Mouse (Mus musculus): ENCODE measurements at regions not wholly inside any gene's neighbourhood (a gene's known extent, or its start where the extent isn't known, plus 50 kb on each side); places are given as distances from the start of the nearest gene placed in this dataset.
"Not testable (repeated sequence)": the region's sequence is repeated elsewhere in the genome, so short reads cannot be mapped to it uniquely, and the experiment has no call there.

DNA sequence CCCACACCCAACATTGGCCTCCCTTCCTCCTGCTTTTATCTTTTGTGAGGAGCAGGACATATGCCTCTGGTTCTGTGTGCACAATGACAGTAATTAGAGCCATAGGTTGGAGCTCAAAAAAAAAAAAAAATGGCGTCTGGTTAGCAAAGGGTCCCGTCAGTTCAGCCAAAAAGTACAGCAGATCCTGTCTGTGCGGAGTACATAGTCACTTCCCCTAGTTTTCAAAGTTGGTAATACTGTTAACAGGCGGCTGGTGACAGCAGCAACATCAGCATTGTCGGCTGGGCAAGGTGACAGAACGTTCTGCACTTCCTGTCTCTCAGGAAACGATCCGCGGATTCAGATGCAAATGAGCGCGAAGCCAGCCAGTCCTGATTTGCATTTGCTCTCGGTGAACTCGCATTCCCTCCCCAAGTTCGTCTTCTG is 642.4 kb upstream of the Gm19410 start:
- DNase-seq (ENCODE audit: low spot score in 2 of 2): peak in 1 of 2 experiments; percentile 32

DNA sequence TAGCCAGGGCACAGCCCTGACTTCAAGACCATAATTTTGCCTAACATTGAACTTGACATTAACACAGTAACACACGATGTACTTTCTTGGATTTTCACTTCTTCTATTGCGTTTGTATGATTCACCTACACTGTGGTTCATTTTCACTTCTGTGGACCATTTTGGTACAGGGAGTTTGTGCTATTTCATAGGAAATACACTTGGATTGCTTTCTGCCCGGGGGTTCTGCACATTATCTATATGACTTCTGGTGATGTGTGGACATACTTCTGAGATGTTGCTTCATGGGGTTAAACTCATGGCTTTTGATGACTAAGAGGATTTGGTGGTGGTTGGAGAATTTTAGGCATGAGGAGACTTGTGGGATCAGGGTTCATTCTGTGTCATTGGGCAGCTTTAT is 640.4 kb upstream of the Gm19410 start:
- no peak for DNase-seq (ENCODE audit: low spot score in 2 of 2)

DNA sequence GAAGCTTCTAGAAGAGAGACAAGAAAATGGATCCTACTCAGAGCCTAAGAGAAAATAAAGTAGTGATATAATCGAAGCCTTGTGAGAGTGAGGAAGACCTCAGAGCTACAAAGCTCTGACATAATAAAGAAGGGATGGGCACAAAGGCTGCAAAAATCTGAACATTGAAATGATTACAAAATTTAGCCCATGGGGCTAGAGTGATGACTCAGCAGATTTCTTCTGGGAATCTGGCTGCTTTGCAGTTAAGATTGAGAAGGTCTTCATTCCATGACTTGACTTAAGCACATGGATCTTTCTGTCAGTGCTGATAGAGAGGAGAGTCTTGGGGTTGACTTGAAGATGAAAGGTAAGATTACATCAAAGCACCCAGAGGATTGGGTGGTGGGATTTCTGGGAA is 633.3 kb upstream of the Gm19410 start:
- no peak for DNase-seq (ENCODE audit: low spot score in 2 of 2)

DNA sequence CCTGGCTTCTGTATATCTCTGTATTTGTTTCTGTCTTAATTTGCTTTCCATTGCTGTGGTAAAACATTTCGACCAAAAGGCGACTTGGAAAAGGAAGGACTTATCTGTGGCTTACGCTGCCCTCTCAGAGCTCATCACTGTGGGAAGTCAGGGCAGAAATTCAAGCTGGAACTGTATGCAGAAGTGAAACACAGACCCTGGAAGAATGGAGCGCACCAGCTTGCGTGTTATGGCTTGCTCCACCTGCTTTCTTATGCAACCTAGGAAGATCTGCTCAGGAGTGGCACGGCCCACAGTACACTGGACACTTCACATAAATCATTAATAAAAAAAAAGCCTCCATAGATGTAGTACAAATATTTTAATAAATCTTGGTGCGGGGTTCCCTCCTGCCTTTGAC is 630.0 kb upstream of the Gm19410 start:
- DNase-seq (ENCODE audit: low spot score in 2 of 2): no peak

DNA sequence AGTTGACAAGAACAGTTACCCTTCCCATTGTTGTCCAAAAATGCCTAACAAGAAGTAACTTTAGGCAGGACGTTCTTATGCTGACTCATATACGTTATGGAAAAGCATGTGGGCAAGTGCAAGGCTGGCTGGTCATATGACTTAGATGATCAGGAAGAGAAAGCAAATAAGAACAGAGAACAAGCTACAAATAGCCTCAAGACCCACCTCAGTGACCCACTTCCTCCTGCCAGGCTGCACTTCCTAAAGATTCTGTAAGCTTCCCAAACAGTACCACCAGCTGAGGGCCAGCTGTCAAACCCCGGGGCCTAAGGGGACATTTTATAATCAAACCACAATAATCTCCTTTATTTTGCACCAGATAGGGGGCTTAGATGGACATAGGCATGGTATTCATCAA is 628.9 kb upstream of the Gm19410 start:
- DNase-seq (ENCODE audit: low spot score in 2 of 2): no peak

DNA sequence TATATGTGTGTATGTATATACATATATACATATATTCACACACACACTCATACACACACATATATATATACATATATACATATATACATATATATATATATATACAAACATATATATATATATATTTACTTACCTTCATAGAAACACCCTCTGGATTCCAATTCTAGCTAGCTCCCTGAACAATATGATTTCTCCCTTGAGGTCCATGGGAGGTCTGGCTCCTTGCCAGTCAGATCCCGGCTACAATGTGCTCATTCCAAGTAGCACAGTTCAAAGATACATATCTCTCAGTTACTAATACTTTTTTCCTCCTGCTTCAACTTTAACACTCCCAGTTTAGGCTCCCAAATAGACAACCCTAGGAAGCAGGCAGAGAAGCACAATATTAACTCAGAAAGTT is 624.8 kb upstream of the Gm19410 start:
- DNase-seq (ENCODE audit: low spot score in 2 of 2): no peak

DNA sequence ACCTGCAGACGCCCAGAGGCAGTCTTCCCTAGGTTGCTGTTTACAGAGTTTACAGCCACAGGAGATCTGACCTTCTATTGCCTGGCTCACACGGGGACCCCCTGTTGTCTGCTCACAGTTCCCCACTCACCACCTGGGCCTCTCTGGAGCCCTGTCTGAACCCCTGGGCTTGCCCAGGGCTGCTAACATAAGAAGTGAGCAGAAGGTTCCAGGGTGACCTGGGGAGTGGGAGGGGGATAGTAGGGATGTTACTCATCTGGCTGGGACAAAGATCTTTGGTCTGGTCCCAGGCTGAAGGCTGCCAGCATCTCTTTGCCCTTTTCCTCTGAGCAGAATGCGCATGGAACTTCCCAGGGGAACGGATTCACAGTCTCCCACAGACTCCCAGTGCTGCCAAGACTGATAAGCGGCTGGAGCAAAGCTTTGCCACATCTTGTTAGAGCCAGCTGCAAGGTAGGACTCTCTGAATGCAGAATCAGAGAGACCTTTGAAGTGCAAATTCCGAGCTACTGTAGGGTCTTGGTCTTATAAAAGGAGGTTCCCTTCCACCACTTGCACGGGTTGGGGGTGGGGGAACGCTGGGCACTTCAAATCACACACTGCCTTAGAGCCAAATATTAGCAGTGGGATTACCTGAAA is 622.5 kb upstream of the Gm19410 start:
- no peak for DNase-seq (ENCODE audit: low spot score in 2 of 2)

DNA sequence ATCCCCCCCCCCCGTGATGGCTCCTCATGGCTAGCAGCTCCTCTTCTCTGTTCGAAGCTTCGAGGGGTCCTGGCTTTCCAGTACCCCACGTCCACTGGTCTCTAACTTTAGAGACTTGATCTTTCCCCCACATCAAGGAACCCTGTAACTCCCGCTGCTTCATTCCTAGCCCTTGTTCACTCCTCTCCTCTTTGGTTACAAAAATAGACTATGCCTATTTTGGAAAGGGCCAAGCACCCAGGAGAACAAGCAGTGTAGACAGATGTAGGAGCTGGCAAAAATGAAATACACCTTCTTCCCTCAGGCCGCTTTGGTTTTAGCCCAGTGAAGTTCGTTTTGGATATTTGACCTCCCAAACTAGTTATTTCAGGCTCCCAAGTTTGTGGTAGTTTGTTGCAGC is 621.9 kb upstream of the Gm19410 start:
- DNase-seq (ENCODE audit: low spot score in 2 of 2): no peak

DNA sequence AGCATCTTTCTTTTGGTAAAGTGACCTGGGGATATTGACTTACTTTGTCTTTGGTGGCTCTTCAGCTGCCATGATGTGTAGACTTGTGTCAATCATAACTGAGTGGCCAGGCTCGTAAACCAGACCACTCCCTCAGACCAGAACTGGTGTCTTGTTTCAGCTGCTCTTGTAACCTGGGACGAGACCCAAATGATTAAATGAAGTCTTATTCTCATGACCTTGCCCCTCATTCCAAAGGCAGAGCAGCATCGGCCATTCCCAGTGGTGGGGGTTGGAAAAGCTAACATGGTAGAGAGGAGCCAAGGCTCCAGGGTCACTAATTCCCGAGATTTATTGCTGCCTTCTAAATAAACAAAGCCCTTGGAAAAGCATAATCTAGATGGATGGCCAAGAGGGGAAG is 621.2 kb upstream of the Gm19410 start:
- DNase-seq (ENCODE audit: low spot score in 2 of 2): no peak

DNA sequence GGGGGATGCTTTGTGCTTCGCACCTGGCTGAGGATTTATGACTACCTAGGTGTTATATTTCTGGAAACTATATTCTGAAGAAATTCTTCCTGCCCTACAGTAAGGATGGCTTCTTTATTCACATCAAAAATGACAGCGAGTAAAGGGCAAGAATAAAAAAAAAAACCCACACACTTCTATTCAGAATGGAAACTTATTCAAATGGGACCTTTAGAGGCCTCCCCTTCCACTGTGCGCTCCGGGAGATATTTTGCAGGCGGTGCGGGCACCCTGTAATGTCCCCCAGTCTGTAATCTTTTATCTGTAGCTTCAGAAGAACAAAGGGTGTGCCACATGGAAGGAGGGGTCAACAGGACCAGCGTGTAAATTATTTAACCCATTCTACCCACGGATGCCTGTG is 618.1 kb upstream of the Gm19410 start:
- no peak for DNase-seq (ENCODE audit: low spot score in 2 of 2)

DNA sequence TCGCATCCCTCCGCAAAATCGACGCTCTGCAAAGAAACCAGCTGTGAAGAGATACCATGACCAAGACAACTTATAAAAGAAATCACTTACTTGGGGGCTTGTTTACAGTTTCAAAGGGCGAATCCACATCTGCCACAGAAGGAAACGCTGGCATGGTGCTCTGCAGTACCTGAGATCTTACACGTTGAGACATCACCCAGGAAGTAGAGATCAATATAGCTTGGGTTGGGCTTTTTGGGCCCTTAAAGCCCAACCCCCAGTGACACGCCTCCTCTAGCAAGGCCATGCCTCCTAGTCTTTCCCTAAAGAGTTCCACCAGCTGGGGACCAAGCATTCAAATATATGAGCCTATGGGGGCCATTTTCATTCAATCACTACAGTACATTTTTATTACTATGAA is 617.6 kb upstream of the Gm19410 start:
- DNase-seq (ENCODE audit: low spot score in 2 of 2): no peak

DNA sequence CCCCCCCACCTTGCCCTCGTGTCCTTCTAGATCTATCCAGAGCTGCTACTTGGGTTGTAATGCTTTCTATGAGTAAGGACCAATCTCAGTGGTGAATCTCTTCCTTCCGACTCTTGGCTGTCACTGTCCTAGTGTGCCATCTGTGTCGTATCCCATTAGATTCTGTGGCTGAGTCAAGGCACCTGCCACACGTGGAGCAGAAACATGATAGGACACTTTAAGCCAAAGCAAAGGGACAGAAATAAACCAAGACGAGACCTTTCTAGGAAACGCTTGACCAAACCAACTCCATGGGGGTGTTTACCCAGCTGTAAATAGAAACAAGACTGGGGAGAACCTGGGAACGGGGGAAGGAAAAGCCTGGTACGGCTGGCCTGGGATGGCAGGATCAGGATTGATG is 613.0 kb upstream of the Gm19410 start:
- no peak for DNase-seq (ENCODE audit: low spot score in 2 of 2)

DNA sequence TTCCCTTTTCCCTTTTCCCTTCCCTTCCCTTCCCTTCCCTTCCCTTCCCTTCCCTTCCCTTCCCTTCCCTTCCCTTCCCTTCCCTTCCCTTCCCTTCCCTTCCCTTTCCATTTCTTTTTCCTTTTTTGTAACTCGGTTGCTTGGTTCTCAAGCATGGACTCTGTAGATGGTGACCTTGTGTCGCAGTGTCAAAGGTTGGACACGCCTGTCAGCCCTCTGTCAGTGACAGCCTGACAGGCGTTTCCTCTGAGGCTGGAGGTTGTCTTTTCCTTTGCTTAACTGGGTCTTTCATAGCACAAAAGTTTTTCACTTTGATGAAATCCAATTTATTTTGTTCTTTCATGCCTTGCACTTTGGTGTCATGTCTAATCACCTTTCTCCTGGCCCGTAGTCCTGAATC is 609.3 kb upstream of the Gm19410 start:
- DNase-seq (ENCODE audit: low spot score in 2 of 2): no peak

DNA sequence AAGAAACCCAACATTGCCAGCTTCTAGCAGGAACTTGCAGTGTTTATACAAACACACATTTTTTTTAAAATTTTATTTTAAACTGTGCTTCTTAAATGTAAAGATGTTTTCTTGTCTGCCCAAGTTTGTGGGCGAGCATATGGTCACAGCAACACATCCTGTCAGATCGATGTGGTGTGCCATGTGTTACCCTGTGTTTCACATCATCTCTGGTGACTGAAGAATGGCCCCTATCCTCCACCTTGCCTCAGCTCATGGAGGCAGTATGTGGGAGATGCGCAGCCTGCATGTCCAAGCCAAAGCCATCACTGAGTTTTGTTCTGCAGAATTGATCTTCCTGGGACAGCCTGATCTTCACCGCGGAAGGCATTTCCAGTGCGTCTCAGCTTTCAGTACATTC is 607.9 kb upstream of the Gm19410 start:
- no peak for DNase-seq (ENCODE audit: low spot score in 2 of 2)

DNA sequence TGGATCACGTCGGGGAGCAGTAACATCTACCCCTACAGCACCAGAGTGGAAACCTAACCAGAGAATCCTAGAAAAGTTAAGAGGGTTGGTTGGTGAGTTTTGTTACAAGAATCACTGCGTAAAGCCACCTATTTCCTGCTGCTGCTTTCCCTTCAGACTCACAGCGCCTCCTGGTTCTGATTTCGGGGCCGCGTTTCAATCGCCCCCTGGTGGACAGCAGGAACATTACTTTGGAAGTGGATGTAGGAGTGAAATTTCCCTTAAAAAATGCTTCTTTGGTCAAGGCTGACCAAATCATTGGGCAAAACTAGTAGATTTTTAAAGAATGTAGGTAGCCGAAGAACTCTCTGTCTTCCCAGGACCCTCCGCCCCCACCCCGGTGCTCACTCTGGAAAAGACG is 606.3 kb upstream of the Gm19410 start:
- peak; percentile 22 to 54 for DNase-seq (ENCODE audit: low spot score in 2 of 2)

DNA sequence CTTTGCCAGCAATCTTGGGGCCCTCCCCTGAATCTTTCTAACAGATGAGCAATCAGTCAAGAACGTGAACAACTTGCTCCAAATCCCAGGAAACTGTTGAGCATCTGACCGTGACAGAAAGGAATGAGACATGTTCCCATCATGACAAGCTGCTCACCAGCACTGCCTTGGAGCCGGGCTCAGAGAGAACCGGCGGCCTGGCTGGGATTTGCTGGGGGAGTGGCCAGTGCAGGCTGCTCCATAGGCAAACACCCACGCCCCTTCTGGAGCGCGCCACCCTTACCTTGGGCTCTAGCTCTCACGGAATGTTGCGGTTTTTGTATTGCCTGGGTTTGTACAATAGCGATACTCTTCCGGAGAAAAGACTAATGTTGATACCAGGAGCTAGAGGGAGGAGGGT is 605.4 kb upstream of the Gm19410 start:
- no peak for DNase-seq (ENCODE audit: low spot score in 2 of 2)

DNA sequence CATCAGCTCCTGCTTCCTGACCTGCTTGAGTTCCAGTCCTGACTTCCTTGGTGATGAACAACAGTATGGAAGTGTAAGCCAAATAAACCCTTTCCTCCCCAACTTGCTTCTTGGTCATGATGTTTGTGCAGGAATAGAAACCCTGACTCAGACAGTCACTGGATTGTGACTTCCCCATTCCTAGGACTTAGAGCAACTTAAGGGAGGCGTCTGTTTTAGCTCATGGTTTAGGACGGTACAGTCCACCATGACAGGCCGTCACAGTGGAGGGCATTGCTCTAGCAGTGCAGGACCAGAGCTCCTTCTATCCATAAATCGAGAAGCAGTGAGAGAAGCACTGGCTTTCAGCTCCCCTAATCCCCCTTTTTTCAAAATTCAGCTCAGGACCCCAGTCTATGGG is 603.4 kb upstream of the Gm19410 start:
- not testable (repeated sequence) for DNase-seq (ENCODE audit: low spot score in 2 of 2)

DNA sequence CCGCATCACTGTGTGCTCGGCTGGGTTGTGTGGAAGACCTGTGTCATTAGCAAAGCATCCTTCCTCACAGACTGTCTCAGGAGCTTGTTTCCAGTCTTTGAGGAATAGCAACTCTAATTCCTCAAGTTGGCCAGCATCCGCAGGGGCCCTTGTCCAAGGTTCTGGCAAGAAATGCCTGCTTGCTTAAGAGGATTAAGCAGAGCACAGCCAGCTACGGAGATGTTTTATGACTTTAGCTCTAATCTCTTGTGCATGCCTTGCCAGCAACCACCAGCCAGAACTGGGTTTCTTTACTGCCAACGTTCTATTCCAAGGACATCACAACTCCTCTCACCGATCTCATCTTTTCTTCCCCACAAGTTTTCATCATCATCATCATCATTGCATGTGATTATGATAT is 599.0 kb upstream of the Gm19410 start:
- DNase-seq (ENCODE audit: low spot score in 2 of 2): no peak

DNA sequence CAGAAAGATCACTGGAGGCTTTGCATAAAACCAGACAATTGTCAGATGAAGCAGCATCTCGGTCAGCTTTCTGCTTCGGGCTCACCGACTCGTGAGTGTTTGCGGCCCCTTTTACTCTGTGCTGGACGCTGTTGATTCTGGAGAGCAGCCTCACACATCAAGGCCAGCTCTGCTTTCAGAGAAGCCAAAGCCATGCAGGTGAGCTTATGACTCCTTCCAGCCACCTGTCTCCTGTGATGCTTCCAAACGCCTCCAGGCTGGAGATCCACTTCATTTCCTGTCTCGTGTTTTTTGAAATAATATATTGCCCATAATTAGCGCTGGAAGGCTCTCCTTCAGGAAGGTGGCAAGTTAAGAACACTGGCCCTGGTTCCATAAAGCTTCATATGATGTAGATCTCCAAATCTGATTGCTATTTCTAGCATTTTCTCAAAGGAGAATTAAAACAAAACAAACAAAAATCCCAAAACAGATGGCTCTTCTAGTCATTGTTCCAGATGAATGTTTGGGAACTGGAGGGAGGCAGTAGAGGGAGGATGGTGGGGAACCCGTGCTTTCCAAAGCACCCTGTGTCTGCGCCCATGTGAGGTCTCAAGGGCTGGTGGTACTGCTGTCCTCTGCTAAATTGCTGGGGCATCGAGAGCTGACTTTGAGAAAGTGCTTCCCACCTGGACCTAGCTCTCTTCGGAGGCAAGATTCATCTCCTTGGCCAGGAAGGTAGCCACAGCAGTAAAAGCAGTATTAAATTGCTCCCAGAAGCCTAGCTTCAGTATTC is 593.9 kb upstream of the Gm19410 start:
- no peak for DNase-seq (ENCODE audit: low spot score in 2 of 2)

DNA sequence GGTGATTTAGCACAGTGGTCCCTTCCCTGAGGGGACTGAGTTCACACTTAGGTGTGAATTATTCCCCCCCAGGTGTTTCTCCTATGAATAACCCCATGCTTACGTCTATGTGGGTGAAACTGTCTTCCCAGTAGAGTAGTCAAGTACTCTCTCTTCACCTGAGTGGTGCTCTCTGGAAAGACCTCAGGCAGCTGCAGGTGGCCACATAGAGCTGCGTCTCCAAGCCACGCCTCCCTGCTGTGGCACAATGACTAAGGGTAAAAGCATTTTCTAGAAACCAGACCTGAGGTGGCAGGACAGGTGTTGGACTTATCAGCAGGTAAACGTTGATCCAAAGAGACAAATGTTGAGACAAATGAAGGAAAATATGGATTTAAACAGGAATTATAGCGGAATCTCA is 588.3 kb upstream of the Gm19410 start:
- DNase-seq (ENCODE audit: low spot score in 2 of 2): no peak

DNA sequence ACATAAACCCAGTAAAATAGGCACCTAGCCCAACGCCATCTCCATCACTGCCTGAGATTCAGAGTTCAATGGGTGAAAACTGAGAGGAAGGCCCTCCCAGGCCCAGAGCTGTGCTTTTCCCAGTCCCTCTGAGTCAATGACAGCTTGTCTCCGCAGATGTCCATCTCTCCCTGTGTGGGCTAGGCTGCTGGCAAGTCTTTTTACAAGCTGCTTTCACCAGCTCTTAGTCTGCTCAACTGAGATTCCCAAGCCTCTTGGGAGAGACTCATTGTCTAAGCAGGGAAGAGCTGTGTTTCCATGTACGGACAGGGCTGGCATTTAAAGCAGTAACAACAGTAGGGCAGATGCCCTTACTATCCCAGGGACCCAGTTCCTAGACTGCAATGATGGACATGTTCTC is 585.5 kb upstream of the Gm19410 start:
- no peak for DNase-seq (ENCODE audit: low spot score in 2 of 2)

DNA sequence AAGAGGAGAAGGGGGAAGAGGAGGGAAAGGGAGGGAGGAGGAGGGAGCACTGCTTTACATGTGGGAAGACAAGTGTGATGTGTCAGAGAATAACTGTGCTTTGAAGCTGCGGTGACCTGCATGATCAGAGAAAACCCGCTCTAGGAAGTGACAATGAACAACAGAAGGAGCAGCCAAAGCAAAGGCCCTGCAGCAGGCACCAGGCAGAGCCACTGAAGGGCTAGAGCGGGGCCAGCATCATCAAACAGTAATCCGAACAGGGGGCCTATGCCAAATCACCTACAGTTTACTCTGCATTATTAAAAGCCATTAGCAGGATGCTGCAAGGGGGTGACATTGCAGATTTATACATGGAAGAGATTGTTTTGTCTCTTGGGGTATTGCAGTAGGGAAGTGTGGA is 583.4 kb upstream of the Gm19410 start:
- DNase-seq (ENCODE audit: low spot score in 2 of 2): no peak

DNA sequence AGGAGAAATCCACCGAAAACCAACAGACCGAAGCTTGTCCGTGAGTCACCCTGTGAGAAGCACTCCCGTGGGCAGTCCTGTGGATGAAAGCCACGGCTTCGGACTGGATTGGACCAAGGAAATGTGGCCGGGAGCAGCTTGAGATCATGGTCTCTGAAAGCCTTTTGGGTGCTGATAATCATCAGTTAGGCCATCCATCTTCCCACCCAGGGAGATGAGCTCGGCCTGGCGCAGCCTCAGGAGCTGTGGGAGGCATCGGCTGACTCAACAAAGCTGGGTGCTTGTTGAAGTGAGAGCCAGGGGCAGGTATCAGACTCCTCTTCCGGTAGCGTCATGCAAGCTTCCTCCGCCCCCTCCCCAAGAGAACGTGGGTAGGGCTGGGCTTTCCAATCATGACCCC is 582.2 kb upstream of the Gm19410 start:
- no peak for DNase-seq (ENCODE audit: low spot score in 2 of 2)
